Mouse (Mus musculus) cerebellum, postnatal 4 days (tissue): ENCODE measurements around the gene Ttc30b.
"Not testable (repeated sequence)": the region's sequence is repeated elsewhere in the genome, so short reads cannot be mapped to it uniquely, and the experiment has no call there.

Source experiments
- DNase-seq, 2 experiments: peaks; one replicate each; pipeline ENCODE4 v3.0.0; 2022; ENCODE audit warnings: low spot score in 2 of 2, mixed read lengths in 1 of 2

Gene Ttc30b

GRCm38 (mm10) chr2:75950685-75951084 is 12.3 kb upstream of the Ttc30b start:
- DNase-seq, result no peak

DNA sequence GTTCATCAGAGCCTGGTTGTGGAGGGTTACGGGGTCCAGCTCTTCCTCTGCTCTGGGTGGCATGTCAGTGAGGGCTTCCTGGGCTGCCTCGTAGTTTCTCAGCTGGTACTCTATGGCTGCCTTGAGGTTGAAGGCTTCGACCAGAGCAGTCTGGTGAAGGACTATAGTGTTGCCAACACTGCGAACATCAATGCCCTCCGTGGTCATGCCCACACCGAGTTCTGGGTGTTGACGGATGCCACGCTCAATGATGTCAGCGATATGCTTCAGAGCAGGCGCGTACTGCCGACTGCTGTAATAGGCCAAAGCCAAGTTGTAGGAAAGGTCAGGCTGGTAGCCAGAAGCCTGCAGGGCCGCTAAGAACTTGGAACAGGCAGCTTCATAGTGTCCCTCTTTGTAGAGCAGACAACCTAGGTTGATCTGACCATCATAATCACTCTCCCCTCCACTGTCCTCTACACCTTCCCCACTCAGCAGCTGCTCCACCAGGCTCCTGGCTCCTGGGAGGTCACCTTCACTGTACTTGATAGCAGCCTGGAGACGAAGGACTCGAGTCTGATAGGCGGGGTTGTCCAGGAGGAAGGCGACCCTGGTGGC is 767 bp downstream of the Ttc30b start:
- not testable (repeated sequence) for DNase-seq

DNA sequence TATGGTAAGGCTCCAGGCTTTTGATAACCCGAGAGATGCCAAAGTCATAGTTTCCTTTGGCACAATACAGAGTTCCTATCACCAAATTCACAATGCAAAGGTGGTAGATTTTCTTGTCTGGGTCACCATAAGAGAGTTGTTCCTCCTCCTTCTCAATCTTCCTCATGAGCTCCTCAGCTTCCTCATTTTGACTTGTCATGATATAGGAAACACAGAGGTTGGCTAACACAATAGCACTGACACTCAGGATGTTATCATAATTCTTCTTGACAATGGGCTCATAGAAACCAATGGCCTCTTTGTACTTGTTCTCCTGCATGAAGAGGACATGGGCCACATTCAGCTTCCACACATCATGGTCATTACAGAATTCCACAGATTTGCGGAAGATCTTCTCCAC is 1.7 kb downstream of the Ttc30b start:
- not testable (repeated sequence) for DNase-seq

DNA sequence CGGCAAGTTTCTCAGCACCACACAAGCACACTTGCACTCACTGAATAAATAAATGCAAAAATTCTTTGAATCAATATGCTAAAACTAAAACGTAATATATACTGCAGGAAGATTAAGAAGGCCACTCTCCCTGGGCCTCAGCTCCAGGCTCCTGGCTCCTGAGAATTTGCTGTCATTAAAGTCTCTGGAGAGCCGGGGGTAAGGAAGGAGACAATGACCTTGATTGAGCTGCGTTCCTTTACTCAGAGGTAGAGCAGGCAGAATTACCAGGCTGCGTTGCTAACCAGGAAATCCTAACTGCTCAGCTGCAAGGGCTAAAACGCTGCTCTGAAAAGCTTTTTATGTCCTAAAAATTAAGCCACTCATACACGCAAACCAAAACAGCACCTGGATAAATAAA is 4.8 kb downstream of the Ttc30b start:
- no peak for DNase-seq

DNA sequence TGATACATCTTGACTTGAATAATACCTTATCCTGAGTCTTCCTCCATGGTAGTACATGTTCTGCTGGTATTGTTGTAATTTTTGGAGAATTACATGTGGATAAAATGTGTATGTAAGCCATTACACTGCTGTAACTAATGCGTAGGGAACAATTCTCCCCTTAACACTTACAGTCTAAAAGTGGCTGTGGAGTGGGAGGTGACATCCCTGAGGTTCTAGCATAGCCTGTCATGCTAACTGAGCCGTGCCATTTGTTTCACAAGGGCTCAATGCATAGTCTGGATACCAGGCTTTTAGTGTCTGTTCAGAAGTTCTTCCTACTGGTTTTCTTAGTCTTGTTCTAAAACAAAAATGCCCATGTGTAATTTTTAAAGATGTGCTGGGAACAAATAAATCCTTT is 7.4 kb downstream of the Ttc30b start:
- DNase-seq, result no peak

- DNase-seq, result no peak
Observed at GRCm38 (mm10) chr2:75929786-75930444, 8.5 kb downstream of the Ttc30b start.

DNA sequence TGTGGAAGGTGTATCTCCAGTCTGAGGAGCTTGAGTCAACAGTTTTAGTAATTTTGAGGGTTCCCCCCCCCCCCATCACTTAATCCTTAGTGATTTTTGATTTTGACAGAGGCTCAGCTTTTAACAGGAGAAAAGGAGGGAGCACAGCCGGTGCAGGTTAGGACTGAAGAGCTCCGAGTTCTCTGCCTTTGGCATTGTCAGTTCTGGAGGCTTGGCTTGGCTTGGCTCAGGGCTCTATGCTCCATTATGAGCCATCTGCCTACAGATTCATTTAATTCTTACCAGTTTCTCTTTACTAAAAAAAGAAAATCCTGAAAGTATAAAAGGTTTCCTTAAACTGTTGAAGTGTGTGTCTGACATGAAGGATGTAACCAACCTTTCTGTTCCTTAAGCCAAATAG is 9.2 kb downstream of the Ttc30b start:
- peak in 1 of 2 experiments; percentile 16 for DNase-seq

DNA sequence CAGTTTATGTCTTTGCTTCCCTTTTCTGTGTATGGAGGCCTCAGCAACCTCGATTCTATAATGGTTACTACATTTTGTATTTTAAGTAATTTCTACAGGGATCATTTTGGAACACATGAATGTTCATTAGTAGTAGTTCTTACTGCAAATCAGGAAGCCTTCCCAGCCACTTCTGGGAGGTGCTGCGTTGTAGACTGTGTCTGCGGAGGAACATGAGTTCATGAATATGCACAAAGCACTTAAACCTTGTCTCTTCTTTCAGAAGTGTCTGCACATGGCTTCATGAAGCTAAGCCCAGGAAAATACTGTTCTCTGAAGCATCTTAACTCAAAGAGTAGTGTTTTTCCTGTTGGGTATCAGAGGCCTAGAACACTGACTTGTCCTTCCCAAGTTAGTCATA is 10.4 kb downstream of the Ttc30b start:
- DNase-seq, result no peak

- no peak for DNase-seq
Observed at GRCm38 (mm10) chr2:75926061-75926460, 12.3 kb downstream of the Ttc30b start.

- no peak for DNase-seq
Observed at GRCm38 (mm10) chr2:75923807-75924340, 14.5 kb downstream of the Ttc30b start.

DNA sequence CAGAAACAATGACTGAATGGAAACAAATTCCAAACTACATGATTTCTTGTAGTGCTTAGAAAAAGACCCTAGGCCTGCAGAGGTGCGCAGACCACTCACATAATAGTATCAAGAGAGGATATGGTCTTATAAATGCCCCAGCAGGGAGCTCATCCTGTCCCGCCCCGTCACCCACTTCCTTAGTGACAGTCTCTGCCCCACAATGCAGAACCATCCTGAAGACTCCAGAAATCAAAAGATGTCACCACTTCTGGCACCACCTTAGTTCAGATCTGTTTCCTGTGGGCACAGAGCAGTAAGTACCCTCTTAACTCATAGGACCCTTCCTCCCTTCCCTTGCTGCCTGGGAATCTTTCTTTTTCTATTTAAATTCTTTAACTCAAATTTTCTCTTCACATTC is 23.3 kb downstream of the Ttc30b start:
- DNase-seq, result no peak

DNA sequence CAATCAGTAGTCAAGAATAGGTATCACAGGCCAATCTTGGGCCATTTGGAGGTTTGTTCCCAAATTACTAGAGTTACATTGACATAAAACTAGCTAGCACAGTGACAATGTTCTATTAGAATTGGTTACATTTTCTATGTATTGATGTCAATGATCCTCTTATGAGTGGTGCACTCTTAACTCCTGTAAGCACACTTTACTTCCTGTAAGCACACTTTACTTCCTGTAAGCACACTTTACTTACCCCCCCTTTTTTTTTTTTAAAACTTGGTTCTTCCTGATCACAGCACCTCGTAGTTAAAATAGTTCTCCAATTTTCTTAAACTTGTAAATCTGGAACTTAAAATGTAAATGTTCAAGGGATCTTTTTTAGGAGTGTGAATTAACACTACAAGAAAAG is 31.2 kb downstream of the Ttc30b start:
- DNase-seq, result no peak

- DNase-seq, result no peak
Observed at GRCm38 (mm10) chr2:75901869-75902268, 36.5 kb downstream of the Ttc30b start.

DNA sequence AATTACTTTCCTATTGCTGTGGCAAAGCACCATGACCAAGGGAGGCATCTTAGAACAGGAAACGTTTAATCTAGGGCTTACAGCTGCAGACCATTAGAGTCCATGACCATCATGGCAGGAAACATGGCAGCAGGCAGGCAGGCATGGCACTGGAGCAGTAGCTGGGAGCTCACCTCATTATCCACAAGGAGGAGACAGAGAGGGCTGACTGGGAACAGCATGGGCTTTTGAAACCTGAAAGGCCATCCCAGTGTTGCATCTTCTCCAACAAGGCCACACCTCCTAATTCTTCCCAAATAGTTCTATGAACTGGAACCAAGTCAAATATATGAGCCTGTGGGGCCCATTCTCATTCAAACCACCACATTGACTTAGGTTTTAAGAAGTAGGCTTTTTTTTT is 38.1 kb downstream of the Ttc30b start:
- DNase-seq, result no peak

DNA sequence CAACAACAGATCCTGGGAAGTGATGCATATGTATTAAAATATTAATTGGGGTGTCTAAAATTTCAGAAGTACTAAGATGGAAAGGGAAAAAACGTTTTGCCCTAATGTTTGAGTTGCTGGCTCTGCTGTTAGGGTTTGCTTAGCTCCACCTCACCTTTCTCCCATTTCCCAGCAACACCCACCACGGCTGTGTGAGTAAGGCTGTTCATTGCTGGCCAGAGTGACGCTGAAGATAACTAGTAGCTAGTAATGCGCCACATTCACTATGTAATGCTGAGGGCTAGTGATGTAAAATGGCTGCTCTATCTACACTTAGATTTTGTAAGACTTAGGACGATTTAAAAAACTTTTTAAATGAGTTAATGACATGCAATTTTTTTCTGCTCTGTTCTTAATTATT is 42.7 kb downstream of the Ttc30b start:
- DNase-seq, result no peak

GRCm38 (mm10) chr2:75891981-75892380 is 46.4 kb downstream of the Ttc30b start:
- DNase-seq, result no peak
